Mouse (Mus musculus) spleen, adult 2 months (tissue): Measurements from ENCODE around the gene Arhgap45.

Experiments used
- CTCF ChIP-seq: fragments of 200-500 bp; IDR thresholded peaks from 2 replicates; pipeline ENCODE4 v1.5.1; 2011; ENCODE audit warnings: mild to moderate bottlenecking, inconsistent platforms; ENCODE audit not compliant: insufficient read depth, insufficient read length, insufficient replicate concordance; ENCODE audit errors: extremely low read depth
- POLR2A ChIP-seq: fragments of 200-500 bp; IDR thresholded peaks from 2 replicates; pipeline ENCODE4 v1.6.1; 2011; ENCODE audit warnings: low read depth, low read length, inconsistent platforms

DNA sequence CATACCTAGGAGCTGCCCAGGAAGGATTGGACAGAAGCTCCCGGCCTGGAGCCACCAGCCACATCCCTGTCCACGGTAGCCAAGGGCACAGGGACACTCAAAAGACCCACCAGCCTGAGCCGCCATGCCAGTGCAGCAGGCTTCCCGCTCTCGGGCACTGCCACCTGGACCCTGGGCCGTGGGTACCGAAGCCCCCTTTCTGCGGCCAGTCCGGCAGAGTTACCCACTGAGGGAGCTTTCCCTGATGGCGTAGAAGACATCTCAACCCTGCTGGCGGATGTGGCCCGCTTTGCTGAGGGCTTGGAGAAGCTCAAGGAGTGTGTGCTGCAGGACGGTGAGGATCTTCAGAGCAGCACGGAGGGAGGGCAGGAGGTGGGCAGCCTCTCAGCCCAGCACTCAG is 1.3 kb downstream of the Arhgap45 start:
- TF ChIP-seq POLR2A (no peak), CTCF (no peak)
